Mouse (Mus musculus): Measurements from ENCODE around the gene Tcf12. TPM values are rescaled to one million over a fixed set of nuclear protein-coding genes. Genes with fewer than 3 reads are reported as not detected.

The Tcf12 gene
- polyA plus RNA-seq (2017; shearing (Covaris generic)) = 66.5 TPM

DNA sequence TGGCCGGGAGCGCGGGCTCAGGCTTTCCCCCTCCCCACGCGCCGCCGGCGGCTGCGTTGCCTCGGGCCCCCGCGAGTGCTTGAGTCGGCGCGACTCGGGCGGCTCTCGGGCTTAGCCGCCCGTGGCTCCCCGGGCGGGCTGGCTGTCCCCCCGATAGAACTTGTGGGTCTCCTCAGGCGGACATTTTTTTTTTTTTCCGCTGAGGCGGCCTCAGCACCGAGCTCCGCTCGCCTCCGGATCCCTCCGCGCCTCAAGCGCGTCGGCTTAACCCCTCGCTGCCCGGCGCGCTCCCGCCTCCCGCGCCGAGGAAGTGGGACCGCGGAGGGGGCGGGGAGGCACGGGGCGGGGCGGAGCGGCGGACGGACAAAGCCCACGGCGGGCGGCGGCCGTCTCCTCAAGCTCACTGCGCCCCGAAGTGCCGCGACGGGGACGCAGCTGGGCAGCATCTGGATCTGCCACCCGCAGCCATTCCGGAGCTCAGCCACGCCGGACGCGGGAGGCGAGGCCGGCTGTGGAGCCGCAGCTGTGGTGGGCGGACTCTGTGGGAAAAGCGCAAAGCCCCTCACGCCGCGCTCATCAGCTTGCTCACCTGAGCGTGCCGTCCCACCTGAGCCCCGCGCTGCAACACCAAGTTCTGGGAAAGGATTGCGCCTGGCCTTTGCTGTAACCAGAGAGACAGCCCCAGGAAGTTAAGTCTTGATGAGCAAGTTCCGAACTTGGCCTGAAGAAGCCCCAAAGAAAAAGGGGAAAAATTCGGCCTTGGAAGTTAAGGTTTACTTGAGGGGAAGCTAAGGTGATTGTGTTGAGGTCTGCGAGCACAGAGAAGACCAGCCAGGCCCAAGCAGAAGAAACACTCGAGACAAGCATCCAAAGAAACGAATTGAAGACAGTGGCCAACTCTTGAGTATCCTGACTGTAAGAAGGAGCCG is at the start of gene Tcf12:
Gene Tcf12, minus strand, starts transcription at position 250 of the 929 bp plus-strand sequence.

Other genes with a start within 250 kb of the Tcf12 start
- gene Zfp280d, start 163.0 kb upstream of the Tcf12 start, polyA plus RNA-seq (2017; shearing (Covaris generic)) = 52.3 TPM